In genomic region chr6:90604130-90604529, GRCm38 (mm10) we compare ENCODE assay signal across 8 mouse cellular contexts. TPM values are rescaled to one million over a fixed set of nuclear protein-coding genes. Genes with fewer than 3 reads are reported as not detected.
A peak's percentile ranks its signal among the peaks of the same experiment; 100 is the strongest.
DNase-seq lines count a peak whose midpoint lies in the region; ATAC-seq and TF ChIP-seq lines count a peak whose summit lies in the region.

No protein-coding gene starts in this region.

- H3K9ac ChIP-seq in liver, embryonic 16.5 days (ENCODE audit: low read depth, low read length) = no peak overlapping the region

- peak overlapping the region; percentile 69 for H3K4me3 ChIP-seq in testis, adult 2 months (ENCODE audit: control insufficient read depth, low read depth, low read length)
- peak overlapping the region; percentile 78 for H3K4me3 ChIP-seq in liver, embryonic 16.5 days (ENCODE audit: low read depth, low read length)

- 0 out of 2 replicates have a peak overlapping the region, but pooled peaks have one; percentile 33 for H3K27ac ChIP-seq in testis, adult 2 months (ENCODE audit: control insufficient read depth, insufficient read depth, low read depth, low read length)
- H3K27ac ChIP-seq in liver, embryonic 16.5 days (ENCODE audit: low read length) = peak overlapping the region; percentile 89; the same call in 1 of the 2 replicates

- peak; percentile 41 for DNase-seq in cerebellum, adult 11-12 months
- no peak for DNase-seq in cerebellum, postnatal 10 days
- DNase-seq in testis, postnatal 10 days (ENCODE audit: low spot score) = no peak
- DNase-seq in T-cell, adult 2 months (ENCODE audit: low spot score) = no peak
- DNase-seq in frontal cortex, postnatal 25 days (ENCODE audit: low spot score in 2 of 2) = no peak
- no peak for DNase-seq in ovary, postnatal 14 days (ENCODE audit: low spot score)

- H3K27me3 ChIP-seq in testis, adult 2 months (ENCODE audit: control insufficient read depth, insufficient read depth, low read length) = no peaks in the 10 kb centered on the region
- H3K27me3 ChIP-seq in liver, embryonic 16.5 days (ENCODE audit: control insufficient read depth, insufficient read depth, low read depth, low read length) = no peaks in the 10 kb centered on the region

- no peaks in the 10 kb centered on the region for H3K36me3 ChIP-seq in testis, adult 2 months (ENCODE audit: control insufficient read depth, insufficient read depth, low read length)
- H3K36me3 ChIP-seq in liver, embryonic 16.5 days (ENCODE audit: control insufficient read depth, insufficient read depth) = no peaks in the 10 kb centered on the region

- no peaks in the 10 kb centered on the region for H3K9me3 ChIP-seq in liver, embryonic 16.5 days (replicated peaks; ENCODE audit: control insufficient read depth, low read length)

- H3K4me2 ChIP-seq in liver, embryonic 16.5 days (ENCODE audit: low read depth, low read length) = peak overlapping the region; percentile 88; the same call in 1 of the 2 replicates

- 48% methylated on average over 3 of the region's 3 CpGs for WGBS in liver, embryonic 16.5 days (ENCODE audit: insufficient replicate concordance)

- TF ChIP-seq POLR2A in testis, adult 2 months (IDR thresholded peaks at IDR 0.05; ENCODE audit: control insufficient read depth, low read depth, low read length) = no peak

- ATAC-seq in liver, embryonic 16.5 days (ENCODE audit: low read depth) = no peak

- peaks cover 6% of the 10 kb centered on the region for H3K4me1 ChIP-seq in testis, adult 2 months (ENCODE audit: control insufficient read depth, insufficient read depth, low read length)
- peaks cover 53% of the 10 kb centered on the region for H3K4me1 ChIP-seq in liver, embryonic 16.5 days (ENCODE audit: control insufficient read depth, low read depth, low read length)

- no peak for TF ChIP-seq CTCF in testis, adult 2 months (IDR thresholded peaks at IDR 0.05; ENCODE audit: control insufficient read depth, insufficient read depth, insufficient replicate concordance, low read depth, low read length)

RNA-seq across cellular contexts. Expression of gene Slc41a3, which starts 0.4 kb away (rescaled TPM):
- 73.3 and 79.5 TPM in 2 replicates for polyA plus RNA-seq in testis, adult 2 months (2012; rRNA removed)
- polyA plus RNA-seq in liver, embryonic 16.5 days (2015; fragmentation: Nextera tagmentation; extraction: Ambion mirVana) = 46.0 and 49.8 TPM in 2 replicates
